10 mouse cellular contexts compared by ENCODE assay signal in genomic region chr15:100635851-100636645, GRCm38 (mm10). TPM values are rescaled to one million over a fixed set of nuclear protein-coding genes. Genes with fewer than 3 reads are reported as not detected.
DNase-seq lines count a peak whose midpoint lies in the region; ATAC-seq and TF ChIP-seq lines count a peak whose summit lies in the region.
"Had no signal": no experiment of that assay in that cellular context is flagged by ENCODE, and none has a peak within 500 bp of the region (broad histone marks: within the 10 kb centered on the region; RNA-seq: fewer than 3 reads in every experiment).

No protein-coding gene starts in this region.

- WGBS in liver, embryonic 11.5 days: 4% methylated on average over 38 of the region's 38 CpGs
- WGBS in stomach, postnatal 0 days: 5% methylated on average over 38 of the region's 38 CpGs

- H3K4me1 ChIP-seq in erythroblast, embryonic 14.5 days (ENCODE audit: control insufficient read depth): peaks cover 9% of the 10 kb centered on the region
- peaks cover 17% of the 10 kb centered on the region for H3K4me1 ChIP-seq in testis, adult 2 months (ENCODE audit: control insufficient read depth, insufficient read depth, low read length)
- H3K4me1 ChIP-seq in liver, embryonic 11.5 days (replicated peaks; ENCODE audit: control insufficient read depth, insufficient read depth, low read length): peaks cover 29% of the 10 kb centered on the region
- peaks cover 3% of the 10 kb centered on the region for H3K4me1 ChIP-seq in stomach, postnatal 0 days (replicated peaks; ENCODE audit: control insufficient read depth, insufficient read depth)

- peak overlapping the region; percentile 97 for H3K4me2 ChIP-seq in liver, embryonic 11.5 days
- H3K4me2 ChIP-seq in stomach, postnatal 0 days (replicated peaks; ENCODE audit: low read depth): peak overlapping the region; percentile 86

- H3K9ac ChIP-seq in liver, embryonic 11.5 days (ENCODE audit: low read depth, low read length): peak overlapping the region; percentile 54
- peak overlapping the region; percentile 82 for H3K9ac ChIP-seq in stomach, postnatal 0 days (ENCODE audit: low read length)

- no peak for TF ChIP-seq POLR2A in testis, adult 2 months (IDR thresholded peaks at IDR 0.05; ENCODE audit: control insufficient read depth, low read depth, low read length)

- no peak overlapping the region for H3K27ac ChIP-seq in testis, adult 2 months (ENCODE audit: control insufficient read depth, insufficient read depth, low read depth, low read length)
- no peak overlapping the region for H3K27ac ChIP-seq in liver, embryonic 11.5 days (ENCODE audit: low read depth, low read length)
- peak overlapping the region; percentile 96 for H3K27ac ChIP-seq in stomach, postnatal 0 days (replicated peaks)

- H3K36me3 ChIP-seq in erythroblast, embryonic 14.5 days (ENCODE audit: control insufficient read depth): no peaks in the 10 kb centered on the region
- no peaks in the 10 kb centered on the region for H3K36me3 ChIP-seq in testis, adult 2 months (ENCODE audit: control insufficient read depth, insufficient read depth, low read length)
- no peaks in the 10 kb centered on the region for H3K36me3 ChIP-seq in liver, embryonic 11.5 days (ENCODE audit: control insufficient read depth, insufficient read depth, low read length)
- no peaks in the 10 kb centered on the region for H3K36me3 ChIP-seq in stomach, postnatal 0 days (ENCODE audit: control insufficient read depth, insufficient read depth, low read length)

- no peak for TF ChIP-seq CTCF in testis, adult 2 months (IDR thresholded peaks at IDR 0.05; ENCODE audit: control insufficient read depth, insufficient read depth, insufficient replicate concordance, low read depth, low read length)
- TF ChIP-seq CTCF in stomach, postnatal 0 days (IDR thresholded peaks at IDR 0.05; ENCODE audit: low read depth): no peak

- DNase-seq in testis, postnatal 14 days (ENCODE audit: low spot score): no peak
- peak; percentile 52 for DNase-seq in liver, embryonic 11.5 days (ENCODE audit: low spot score)
- DNase-seq in stomach, postnatal 0 days (ENCODE audit: low spot score): peak; percentile 49
- no peak for DNase-seq in Muller cell, postnatal 12 days (ENCODE audit: inconsistent ontology term)
- DNase-seq in thymus, postnatal 36 days: no peak
- DNase-seq: cerebellum, postnatal 10 days had no signal

- H3K9me3 ChIP-seq in erythroblast, embryonic 14.5 days (ENCODE audit: control insufficient read depth, low read length): peaks cover 6% of the 10 kb centered on the region; the same call in 1 of the 2 replicates
- no peaks in the 10 kb centered on the region for H3K9me3 ChIP-seq in liver, embryonic 11.5 days (ENCODE audit: control insufficient read depth, low read length)
- H3K9me3 ChIP-seq in stomach, postnatal 0 days (ENCODE audit: control insufficient read depth, low read length): no peaks in the 10 kb centered on the region

- ATAC-seq in erythroblast, adult 5-6 weeks (replicated peaks; ENCODE audit: low FRiP score, poor library complexity, severe bottlenecking): no peak
- no peak for ATAC-seq in liver, embryonic 11.5 days (replicated peaks; ENCODE audit: low FRiP score)
- no peak for ATAC-seq in stomach, postnatal 0 days (ENCODE audit: low FRiP score, low TSS enrichment)

- H3K27me3 ChIP-seq in erythroblast, embryonic 14.5 days (ENCODE audit: control insufficient read depth): peaks cover 74% of the 10 kb centered on the region
- H3K27me3 ChIP-seq in testis, adult 2 months (ENCODE audit: control insufficient read depth, insufficient read depth, low read length): no peaks in the 10 kb centered on the region; the same call in 1 of the 2 replicates
- H3K27me3 ChIP-seq in liver, embryonic 11.5 days (replicated peaks; ENCODE audit: control insufficient read depth, insufficient read depth, low read length): peaks cover 43% of the 10 kb centered on the region
- no peaks in the 10 kb centered on the region for H3K27me3 ChIP-seq in stomach, postnatal 0 days (ENCODE audit: control insufficient read depth, insufficient read depth, low read length)

- TF ChIP-seq EP300 in stomach, postnatal 0 days (optimal IDR thresholded peaks at IDR 0.05): no peak

- H3K4me3 ChIP-seq in erythroblast, embryonic 14.5 days (replicated peaks): peak overlapping the region; percentile 43
- H3K4me3 ChIP-seq in testis, adult 2 months (ENCODE audit: control insufficient read depth, low read depth, low read length): peak overlapping the region; percentile 81
- H3K4me3 ChIP-seq in liver, embryonic 11.5 days (ENCODE audit: low read depth, low read length): peak overlapping the region; percentile 63
- H3K4me3 ChIP-seq in stomach, postnatal 0 days (ENCODE audit: low read depth, low read length): peak overlapping the region; percentile 63

RNA-seq across cellular contexts. Expression of gene Smagp, which starts 0.7 kb away (rescaled TPM):
- polyA plus RNA-seq in erythroblast, embryonic 14.5 days (2012): 0.27 and 0.44 TPM in 2 replicates
- 3.8 and 4.8 TPM in 2 replicates for total RNA-seq in erythroblast, adult 5-6 weeks (2015; ENCODE audit: low replicate concordance)
- total RNA-seq in erythroblast, adult 5-6 weeks (2017; ENCODE audit: low replicate concordance): 0.84 and 1.0 TPM in 2 replicates
- 3.6 and 4.9 TPM in 2 replicates for polyA plus RNA-seq in testis, adult 2 months (2012; rRNA removed)
- 14.1 and 15.6 TPM in 2 replicates for polyA plus RNA-seq in liver, embryonic 11.5 days (2014; fragmentation: Nextera tagmentation; extraction: Ambion mirVana)
- 94.8 and 103 TPM in 2 replicates for polyA plus RNA-seq in stomach, postnatal 0 days (2015; fragmentation: Nextera tagmentation; extraction: Ambion mirVana)

RNA-seq across cellular contexts. Expression of gene Dazap2, which starts 20.9 kb away (rescaled TPM):
- polyA plus RNA-seq in erythroblast, embryonic 14.5 days (2012): 6.5 and 6.8 TPM in 2 replicates
- 183 and 206 TPM in 2 replicates for total RNA-seq in erythroblast, adult 5-6 weeks (2015; ENCODE audit: low replicate concordance)
- total RNA-seq in erythroblast, adult 5-6 weeks (2017; ENCODE audit: low replicate concordance): 81.3 and 93.7 TPM in 2 replicates
- 242 and 282 TPM in 2 replicates for polyA plus RNA-seq in testis, adult 2 months (2012; rRNA removed)
- polyA plus RNA-seq in liver, embryonic 11.5 days (2014; fragmentation: Nextera tagmentation; extraction: Ambion mirVana): 256 and 274 TPM in 2 replicates
- 177 and 205 TPM in 2 replicates for polyA plus RNA-seq in stomach, postnatal 0 days (2015; fragmentation: Nextera tagmentation; extraction: Ambion mirVana)

RNA-seq across cellular contexts. Expression of gene Bin2, which starts 33.3 kb away (rescaled TPM):
- 1.6 and 2.2 TPM in 2 replicates for polyA plus RNA-seq in erythroblast, embryonic 14.5 days (2012)
- total RNA-seq in erythroblast, adult 5-6 weeks (2015; ENCODE audit: low replicate concordance): 30.4 and 56.8 TPM in 2 replicates
- total RNA-seq in erythroblast, adult 5-6 weeks (2017; ENCODE audit: low replicate concordance): 32.1 and 37.9 TPM in 2 replicates
- 19.3 and 19.7 TPM in 2 replicates for polyA plus RNA-seq in testis, adult 2 months (2012; rRNA removed)
- polyA plus RNA-seq in liver, embryonic 11.5 days (2014; fragmentation: Nextera tagmentation; extraction: Ambion mirVana): 56.6 and 62.1 TPM in 2 replicates
- polyA plus RNA-seq in stomach, postnatal 0 days (2015; fragmentation: Nextera tagmentation; extraction: Ambion mirVana): 1.3 and 2.3 TPM in 2 replicates
- polyA plus RNA-seq: C2C12 had no signal

RNA-seq across cellular contexts. Expression of gene Pou6f1, which starts 36.3 kb away (rescaled TPM):
- polyA plus RNA-seq in erythroblast, embryonic 14.5 days (2012): 0.04 and 0.05 TPM in 2 replicates
- total RNA-seq in erythroblast, adult 5-6 weeks (2015; ENCODE audit: low replicate concordance): 1.2 and 1.9 TPM in 2 replicates
- 0.28 TPM in 1 of 2 replicates, not detected in the other for total RNA-seq in erythroblast, adult 5-6 weeks (2017; ENCODE audit: low replicate concordance)
- 38.2 and 38.9 TPM in 2 replicates for polyA plus RNA-seq in testis, adult 2 months (2012; rRNA removed)
- polyA plus RNA-seq in liver, embryonic 11.5 days (2014; fragmentation: Nextera tagmentation; extraction: Ambion mirVana): 0.92 and 1.2 TPM in 2 replicates
- 2.6 and 3.2 TPM in 2 replicates for polyA plus RNA-seq in stomach, postnatal 0 days (2015; fragmentation: Nextera tagmentation; extraction: Ambion mirVana)

RNA-seq across cellular contexts. Expression of gene Cela1, which starts 51.7 kb away (rescaled TPM):
- 0.08 and 0.41 TPM in 2 replicates for polyA plus RNA-seq in erythroblast, embryonic 14.5 days (2012)
- 31.3 and 37.1 TPM in 2 replicates for total RNA-seq in erythroblast, adult 5-6 weeks (2015; ENCODE audit: low replicate concordance)
- total RNA-seq in erythroblast, adult 5-6 weeks (2017; ENCODE audit: low replicate concordance): 12.3 and 20.9 TPM in 2 replicates
- 1.3 and 1.6 TPM in 2 replicates for polyA plus RNA-seq in testis, adult 2 months (2012; rRNA removed)
- polyA plus RNA-seq in liver, embryonic 11.5 days (2014; fragmentation: Nextera tagmentation; extraction: Ambion mirVana): 10.5 and 13.7 TPM in 2 replicates
- polyA plus RNA-seq in stomach, postnatal 0 days (2015; fragmentation: Nextera tagmentation; extraction: Ambion mirVana): 22.3 and 24.1 TPM in 2 replicates

Comparison
In these comparisons a context has a peak if more than half of its experiments do, and no peak if none do; other contexts are left out.
1. DNase-seq: peak in liver, embryonic 11.5 days (single experiment) and stomach, postnatal 0 days (single experiment); none in testis, postnatal 14 days (single experiment), Muller cell, postnatal 12 days (single experiment) and thymus, postnatal 36 days (0 of 2).
2. RNA of gene Dazap2, which starts 20.9 kb away (polyA plus RNA-seq): 242 to 282 TPM in testis, adult 2 months, 256 to 274 TPM in liver, embryonic 11.5 days and 177 to 205 TPM in stomach, postnatal 0 days; 6.5 to 6.8 TPM in erythroblast, embryonic 14.5 days; every median in the first group is over 10 times any median in the second.
3. Peak in every context shown above with its lines, with median percentiles within 50 percentile points of each other: H3K4me3 ChIP-seq.